Mouse (Mus musculus) thymus, postnatal 0 days (tissue): ENCODE measurements around the gene Zbtb20. TPM values are rescaled to one million over a fixed set of nuclear protein-coding genes. Genes with fewer than 3 reads are reported as not detected.

Source experiments
- DNase-seq: peaks from one replicate; pipeline ENCODE4 v3.0.0-alpha.2; 2015; ENCODE audit warnings: low spot score
- polyA plus RNA-seq: library from polyadenylated mRNA; unstranded; fragments of >200 nt; fragmentation: Nextera tagmentation; extraction: Ambion mirVana; gene quantifications from 2 replicates; pipeline ENCODE4 v1.2.1, GENCODE M21; 2015

The Zbtb20 gene
- polyA plus RNA-seq, 1 experiment from 2014 or later: 15.5 TPM

DNA sequence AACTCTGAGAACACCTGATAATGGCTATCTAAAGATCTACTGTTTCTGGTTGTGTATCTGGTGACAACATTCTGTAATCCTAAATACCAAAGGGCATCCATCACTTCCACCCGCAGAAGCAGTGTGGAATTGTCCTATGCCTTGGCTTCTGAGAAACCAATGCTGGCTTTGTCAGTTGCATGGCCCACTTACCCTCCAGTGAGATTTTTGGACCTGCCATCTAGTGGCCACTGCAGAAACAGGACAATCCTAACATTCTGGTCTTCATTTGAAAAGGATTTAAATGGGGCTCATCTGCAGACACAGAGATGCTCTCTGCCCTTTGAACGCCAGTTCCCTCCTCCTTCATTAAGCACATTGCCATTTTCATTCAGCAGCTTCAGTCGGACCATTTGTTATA is 559.3 kb downstream of the Zbtb20 start:
- peak; percentile 10 for DNase-seq

DNA sequence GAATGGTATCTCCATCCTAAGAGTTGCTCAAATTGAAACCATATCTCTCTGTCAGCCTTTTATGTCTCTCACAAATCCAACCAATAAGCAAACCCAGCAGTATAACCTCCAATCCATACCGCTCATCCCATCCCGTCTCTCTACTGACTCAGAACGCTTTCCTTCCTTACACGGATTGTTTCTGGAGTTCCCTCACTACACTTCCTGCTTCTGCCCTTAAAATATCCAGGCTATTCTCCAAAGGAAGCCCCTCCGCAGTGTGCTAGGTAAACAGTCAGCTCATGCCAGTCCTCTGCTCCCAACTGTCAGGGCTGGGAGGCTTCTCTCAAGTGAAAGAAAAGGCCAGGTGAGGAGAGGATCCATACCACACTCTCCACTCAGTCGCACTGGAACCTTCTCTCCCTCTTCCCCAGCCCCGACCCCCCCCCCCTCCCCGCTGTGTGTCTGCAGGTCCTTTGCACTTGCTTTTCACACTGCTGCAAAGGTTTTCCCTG is 563.2 kb downstream of the Zbtb20 start:
- DNase-seq: no peak

DNA sequence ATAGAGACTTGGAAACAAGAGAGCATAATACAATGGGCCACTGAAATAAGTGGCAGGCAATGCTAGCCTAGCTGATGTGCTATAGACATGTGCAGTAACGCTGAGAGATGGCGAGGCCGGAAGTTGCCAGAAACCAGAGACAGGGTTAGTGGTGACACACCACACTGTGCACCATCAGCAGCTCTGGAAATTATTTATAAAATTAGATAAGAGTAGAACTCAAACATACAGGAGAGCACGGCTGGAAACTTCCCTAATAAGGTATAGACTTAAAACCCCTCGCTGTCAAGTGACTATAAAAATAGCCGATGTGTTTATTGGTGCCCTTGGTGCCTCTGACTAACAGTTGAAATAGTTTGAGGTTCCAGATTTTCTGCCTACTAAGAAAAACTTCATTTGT is 565.7 kb downstream of the Zbtb20 start:
- DNase-seq: no peak

DNA sequence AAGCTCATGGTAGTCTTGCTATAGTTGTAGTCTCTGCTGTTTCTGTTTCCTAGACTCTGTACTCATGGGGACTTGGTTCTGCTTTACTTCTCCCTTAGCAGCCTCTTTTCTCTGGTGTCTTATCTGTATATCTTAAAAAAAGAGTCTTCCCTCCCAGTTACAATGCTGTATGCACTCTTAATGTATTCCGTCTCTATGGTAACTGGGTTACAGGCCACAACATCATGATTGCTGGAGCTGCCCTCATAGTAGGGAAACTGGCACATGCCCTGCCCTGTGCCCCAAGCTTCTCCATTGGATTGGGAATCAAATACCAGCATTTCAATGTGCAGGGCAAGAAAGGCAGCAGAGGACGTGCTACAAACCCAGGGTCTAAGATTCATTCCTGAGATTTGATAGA is 567.4 kb downstream of the Zbtb20 start:
- DNase-seq: no peak

DNA sequence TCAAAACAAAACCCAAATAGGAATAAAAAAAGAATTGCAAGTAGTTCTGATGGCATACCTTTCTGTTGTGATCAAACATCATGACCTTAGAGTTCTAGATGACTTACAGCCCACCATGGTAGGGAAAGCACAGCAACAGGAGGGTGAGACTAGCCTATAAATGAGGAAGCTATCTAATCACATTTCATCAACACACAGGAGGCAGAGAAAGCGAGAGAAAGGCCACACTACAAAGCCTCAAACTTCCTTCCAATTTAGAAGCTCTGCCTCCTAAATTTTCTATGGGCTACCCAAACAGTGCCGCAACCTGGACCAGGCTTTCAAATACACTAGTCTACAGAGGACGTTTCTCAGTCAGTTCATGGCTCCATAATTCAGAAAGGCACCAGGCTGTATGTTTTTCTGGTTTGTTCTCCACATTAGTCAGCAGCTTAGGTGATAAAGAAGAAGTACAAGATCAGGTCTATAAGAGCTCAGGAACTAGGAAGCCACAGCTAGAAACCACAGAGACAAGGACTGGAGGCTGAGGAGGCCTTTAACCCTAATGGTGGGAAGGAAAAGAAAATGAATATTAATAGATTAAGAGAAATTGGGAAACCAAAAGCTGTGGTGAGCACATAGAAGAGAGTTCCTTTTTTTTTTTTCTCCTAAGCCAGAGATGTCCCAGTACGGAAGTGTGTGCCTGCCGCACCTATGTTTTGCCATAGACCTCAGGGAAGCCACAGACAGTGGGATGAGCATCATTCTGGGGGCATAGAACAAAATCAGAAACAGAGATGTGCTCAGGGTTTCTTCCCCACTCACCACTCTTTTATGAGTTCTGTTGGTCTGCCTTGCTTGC is 572.7 kb downstream of the Zbtb20 start:
- DNase-seq: no peak

DNA sequence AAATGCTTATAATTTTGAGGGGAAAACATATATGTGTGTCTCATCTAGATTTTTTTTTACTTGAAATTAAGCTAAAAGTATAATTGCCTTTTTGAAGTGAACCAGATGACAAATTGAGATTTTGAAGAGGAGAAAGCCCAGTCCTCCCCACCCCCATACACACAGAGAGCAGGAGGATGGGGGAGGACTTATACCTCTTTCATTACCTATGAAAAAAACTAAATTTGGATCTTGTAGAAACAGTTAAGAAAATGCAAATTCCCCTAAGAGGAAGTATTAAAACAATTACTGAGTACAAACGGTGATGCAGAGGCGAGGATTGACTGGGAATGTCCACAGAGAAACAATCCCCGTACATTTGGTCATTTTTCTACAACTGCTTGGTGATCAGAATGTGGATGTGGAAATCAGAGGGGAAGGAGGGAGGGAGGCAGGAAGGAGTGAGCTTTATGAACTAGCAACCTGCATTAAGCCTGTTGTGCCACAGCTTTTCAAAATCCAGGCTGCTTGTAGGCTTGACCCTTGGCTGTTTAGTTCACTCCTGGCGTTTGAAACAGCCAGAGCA is 578.8 kb downstream of the Zbtb20 start:
- no peak for DNase-seq

DNA sequence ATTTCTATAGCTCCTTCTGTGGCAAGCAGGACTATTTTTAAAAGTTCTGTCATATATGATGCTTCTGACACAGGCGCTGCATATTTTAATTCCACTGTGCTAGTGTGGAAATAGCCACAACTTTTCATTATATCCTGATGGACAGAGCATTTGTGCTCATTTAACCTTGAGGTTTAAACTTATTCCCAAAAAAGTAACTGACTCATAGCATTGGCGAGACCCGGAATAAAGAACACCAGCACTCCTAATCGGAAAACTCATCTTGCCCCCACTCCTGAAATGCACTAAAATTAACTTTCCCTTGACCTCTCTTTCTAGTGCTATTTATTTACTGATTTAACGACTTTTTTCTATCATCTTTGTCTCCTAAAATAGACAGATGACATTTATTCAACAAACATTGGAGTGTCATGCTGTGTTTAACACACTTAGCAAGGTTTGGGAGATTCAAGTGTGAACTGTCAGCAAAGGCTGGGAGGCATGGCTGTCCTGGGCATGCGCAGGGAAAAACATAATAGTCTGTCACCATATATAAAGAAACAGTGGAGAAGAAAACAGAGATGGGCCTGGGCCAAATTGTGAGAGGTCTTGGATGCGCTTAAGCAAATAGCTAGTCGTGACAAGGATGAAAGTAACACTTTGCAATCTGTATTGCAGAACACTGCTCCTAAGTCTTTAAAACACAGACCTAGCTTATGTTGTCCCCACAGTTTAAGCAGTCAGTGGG is 580.9 kb downstream of the Zbtb20 start:
- DNase-seq: no peak

DNA sequence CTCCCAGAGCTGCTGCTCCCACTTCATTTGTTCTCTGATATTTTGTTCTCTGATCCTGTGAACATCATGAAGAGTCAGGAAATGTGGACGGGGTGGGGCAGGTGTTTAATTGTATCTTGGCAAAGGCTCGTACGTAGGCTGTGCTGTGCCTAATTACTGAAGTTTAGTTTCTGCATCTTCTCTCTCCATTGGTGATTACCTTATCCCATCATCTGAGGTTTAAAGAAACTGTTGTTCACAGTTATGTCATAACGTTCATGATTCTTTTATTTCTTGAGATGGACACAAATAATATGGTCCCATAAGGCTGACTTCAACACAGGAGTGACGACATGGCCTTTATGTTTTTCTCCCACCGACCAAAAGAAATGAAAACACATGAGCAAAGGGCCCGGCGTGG is 582.1 kb downstream of the Zbtb20 start:
- no peak for DNase-seq

DNA sequence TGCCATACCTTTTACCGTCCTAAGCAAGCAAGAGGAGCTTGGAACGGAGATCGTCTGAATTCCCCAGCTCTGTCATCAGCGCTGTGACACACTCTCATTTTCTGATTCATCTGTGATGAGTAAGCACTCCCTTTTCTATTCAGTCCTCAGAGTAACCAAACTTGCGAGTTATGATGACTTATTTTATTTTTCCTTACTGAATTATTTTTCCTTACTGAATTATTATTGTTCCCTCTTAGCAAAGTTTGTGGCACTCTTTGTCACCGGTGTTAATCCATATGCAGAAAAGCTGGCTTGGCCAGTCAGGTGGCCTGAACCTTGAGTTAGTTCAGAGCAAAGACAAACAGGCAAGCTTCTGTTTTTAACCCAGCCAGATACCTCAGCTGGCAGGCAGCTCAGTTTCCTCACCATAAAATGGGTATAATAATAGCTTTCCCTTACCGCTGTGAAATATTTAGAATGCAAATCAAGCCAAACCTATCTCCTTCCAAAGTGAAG is 583.1 kb downstream of the Zbtb20 start:
- DNase-seq: no peak

DNA sequence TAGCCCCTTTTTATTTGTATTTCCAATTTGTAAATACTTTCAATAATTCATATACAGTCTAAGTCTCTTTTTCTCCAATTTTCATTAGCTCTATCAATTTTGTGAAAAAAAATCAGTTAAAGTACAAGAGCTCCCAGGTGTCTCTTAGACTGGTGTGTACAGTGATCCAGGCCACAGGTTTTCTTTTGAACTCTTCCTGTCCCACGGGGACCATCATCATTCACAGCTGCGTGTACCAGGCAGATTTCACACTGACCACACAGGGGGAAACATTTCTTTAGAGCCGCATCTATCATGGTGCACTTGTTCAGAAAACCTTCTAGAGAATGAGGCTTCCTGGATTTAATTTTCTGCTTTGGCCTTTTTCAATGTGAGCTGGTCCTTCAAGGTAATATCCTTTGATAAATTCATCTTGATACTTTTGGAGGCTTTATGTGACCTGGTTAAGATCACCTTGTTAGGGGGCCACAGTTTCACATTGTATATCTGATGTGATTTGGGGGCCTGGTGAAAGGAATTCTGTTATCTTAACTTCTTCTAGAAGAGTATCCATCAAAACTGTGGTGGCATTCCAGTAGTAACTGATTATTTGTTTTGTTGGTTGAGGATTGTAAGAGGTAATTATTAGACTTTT is 586.2 kb downstream of the Zbtb20 start:
- DNase-seq: no peak

DNA sequence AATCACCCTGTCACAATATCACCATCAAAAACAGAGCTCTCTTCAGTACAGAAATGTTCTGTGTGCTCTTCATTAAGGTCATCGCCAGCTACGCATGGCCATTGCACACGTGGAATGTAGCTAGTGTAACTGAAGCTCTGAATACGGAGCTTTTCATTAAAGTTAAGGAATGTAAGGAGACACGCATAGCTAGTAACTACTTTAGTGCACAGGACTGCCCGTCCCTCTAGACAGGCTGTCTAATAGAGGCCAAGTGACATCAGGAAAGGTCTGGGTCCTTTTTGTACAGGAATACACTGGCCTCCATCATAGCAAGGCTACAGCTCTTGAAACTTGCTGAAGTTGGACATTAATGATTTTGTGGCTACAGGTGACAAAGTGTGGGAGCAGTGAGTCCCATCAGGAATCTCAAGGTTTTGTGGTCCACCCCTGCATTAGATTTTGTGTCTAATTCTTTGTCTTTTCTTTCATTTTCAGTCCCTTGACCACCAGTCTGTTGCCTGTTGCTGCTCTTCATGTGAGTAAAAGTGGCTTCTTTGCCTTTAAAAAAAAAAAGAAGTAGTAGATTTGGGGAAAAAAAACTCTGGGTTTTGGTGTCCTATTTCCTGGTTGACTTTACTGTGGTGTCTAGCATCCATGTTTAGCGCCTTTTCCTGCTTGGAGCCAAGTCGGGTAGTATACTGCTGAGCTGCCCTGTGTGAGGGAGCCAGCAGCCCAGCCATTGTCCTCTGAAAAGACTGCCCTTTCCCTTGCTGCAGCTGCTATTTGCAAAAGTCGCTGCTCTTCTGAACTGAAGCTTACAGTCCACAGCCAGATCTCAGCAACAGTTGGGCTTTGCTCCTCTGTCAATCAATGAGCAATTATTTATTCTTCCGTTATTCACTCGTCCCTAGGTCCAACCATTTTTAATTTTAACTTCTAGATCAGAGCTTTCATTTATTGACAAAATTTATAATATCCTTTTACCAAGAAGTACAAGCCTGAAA is 587.1 kb downstream of the Zbtb20 start:
- DNase-seq: no peak

DNA sequence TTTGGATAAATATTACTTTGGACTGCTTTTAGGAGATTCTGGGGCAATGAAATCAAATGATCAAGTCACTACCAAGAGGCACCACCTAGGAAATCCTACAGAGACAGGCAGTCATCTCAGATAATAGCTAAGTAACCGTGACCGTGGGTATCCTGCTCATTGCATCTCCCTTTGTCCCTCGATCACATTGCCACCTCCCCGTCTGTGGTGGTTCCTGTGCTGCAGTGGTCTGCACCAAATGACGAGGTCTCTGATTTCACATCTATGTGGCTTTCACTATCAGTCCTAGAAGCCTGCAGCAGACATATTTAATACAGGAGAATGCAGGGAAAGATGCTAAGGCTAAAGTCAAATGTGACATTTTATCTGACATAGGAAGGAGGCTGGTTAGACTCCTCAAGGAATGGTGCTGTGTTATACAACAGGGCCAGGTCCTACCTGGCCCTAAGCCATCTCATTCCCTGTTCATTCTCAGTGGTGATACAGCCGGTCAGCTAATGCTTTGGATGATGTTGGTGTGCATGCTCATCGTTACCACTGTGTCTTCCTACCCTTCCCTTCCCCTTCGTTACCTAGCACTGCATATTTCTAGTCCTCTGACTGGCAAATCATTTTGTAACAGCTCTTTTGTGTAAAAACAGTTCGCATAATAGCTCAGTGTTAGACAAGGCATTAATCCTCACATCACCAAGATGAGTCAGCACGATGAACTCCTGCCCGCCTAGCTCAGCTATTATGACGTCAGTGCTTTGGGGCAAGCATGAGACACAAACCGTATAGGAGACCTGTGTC is 588.2 kb downstream of the Zbtb20 start:
- DNase-seq: no peak

DNA sequence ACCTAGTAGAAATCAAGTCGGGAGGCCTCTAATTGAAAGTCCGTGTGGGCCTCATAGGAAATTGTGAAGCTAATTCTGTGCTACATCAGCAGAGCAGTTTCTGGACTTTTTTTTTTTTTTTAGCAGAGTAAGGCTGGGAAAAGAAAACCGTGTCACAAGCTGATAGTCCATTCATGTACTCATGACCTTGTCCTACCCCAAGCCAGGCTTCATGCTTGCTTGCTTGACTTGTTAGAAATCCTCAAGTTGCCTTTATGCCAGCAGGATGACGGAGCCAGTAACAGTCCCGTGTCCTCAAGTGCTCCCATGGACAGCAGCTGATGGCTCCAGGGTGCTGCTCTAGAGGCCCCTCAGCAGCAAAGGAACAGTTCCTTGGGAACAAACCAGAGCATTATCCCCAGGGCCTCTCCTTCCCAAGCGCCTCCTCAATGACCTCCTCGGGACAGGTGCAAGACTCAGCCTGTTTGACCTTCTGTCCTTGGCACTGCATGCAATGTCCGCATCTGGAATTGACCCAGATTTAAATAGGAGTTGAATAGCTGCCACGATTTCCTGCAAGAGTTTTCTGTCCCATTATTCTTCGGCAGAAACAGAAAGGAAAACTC is 588.9 kb downstream of the Zbtb20 start:
- DNase-seq: no peak

DNA sequence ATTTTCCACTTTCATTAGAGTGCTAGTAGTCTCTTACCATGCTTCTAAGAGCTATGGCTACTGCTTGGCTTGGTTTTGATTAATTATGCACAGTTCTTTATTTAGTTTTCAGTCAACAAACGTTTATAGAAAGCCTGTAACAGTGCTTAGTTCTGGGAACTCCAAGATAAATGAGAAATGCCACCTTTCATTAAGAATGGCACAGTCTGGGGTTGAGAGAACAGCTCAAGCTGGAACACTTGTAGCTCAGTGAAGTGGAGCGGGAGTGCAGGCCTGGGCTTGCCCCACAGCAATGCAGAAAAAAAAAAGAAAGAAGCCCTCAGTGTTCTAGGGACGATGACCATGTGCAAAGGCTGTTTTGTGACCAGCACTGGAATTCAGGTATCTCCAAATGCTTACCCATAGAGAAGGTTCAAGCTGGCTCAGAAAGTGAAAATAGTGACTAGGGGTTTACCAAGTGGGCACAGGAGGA is 589.7 kb downstream of the Zbtb20 start:
- DNase-seq: no peak

DNA sequence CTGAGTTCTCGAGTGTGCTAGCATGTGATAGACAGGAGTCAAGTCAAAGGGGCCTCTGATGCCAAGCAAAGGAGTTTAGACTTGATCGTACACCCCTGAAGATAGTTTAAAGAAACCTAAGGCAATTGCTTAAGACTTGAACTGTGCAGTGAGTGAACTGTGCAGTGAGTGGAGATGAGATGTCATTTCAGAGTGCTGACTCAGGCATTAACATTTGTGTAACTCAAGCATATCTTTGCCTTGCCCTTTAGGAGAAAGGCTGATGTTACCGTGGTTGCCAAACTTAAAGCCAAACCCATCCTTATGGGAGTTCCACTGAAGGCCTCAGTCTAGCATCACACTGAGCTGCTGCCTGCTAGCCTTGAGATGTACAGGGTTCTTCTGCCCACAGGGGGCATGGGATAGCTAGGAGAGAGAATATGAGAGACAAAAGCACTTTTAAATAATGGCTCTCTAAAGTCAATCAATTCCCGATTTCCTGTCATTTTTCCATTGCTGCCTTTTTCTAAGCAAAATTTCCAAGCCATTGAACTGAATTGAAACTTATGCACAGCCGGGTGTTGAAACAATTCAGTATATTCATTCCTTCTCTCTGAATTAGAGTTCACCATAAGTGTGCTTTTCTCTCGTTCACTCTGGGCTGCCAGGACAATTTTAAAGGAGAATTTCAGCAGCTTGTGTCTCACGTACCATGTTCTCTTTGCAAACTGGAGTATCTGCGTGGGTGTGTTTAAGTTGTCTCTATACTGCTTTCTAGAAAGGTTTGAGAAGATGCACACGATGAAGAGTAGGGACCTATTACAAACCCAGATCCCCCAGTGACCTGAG is 590.5 kb downstream of the Zbtb20 start:
- no peak for DNase-seq

DNA sequence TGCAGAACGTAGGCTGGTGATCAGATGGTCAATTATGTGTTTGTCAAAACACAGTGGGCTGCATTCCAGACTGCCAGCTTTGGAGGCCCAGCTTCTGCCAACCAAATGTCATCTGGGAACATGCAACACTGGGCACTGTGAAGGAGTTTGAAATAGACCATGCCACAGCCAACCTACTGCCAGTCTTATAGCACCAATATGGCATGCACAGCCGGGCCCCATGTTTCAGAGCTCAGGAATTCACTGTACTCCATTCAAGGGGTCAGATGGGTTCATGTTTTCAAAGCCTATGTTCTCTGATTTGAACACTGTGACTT is 591.0 kb downstream of the Zbtb20 start:
- no peak for DNase-seq

DNA sequence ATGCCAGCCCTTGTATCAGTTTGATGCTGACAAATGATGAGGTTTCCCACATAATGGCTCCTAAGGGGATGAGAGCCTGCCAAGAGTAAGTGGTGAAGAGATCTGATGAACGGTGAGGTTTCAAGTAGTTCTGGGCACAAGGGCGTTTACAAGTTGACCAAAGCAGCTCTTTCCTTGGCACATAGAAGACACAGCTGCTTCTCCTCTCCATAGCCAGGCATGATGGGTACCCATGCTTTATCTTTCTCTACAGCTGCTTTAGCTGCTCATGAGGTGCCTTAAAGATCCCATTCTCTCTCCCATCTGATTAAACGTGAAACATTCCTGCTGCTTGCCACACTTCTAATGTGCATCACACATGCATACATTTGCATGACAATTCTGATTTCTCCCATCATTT is 595.4 kb downstream of the Zbtb20 start:
- DNase-seq: no peak
